Mouse (Mus musculus) activated CD4-positive, CD25-positive, alpha-beta regulatory T cell, adult 4 months (primary cell): ENCODE results near the gene Dgat2. TPM values are rescaled to one million over a fixed set of nuclear protein-coding genes. Genes with fewer than 3 reads are reported as not detected.

Experiments used
- ATAC-seq: one replicate; pipeline ENCODE4 v1.8.0; 2017
- polyA plus RNA-seq, 2 experiments: library from polyadenylated mRNA; unstranded; fragments of 100-300 nt; shearing (Covaris generic); gene quantifications; one replicate each; pipeline ENCODE4 v1.2.1; 2017

Dgat2 gene
- polyA plus RNA-seq, 2 experiments from 2014 or later: 1.0 to 1.3 TPM

DNA sequence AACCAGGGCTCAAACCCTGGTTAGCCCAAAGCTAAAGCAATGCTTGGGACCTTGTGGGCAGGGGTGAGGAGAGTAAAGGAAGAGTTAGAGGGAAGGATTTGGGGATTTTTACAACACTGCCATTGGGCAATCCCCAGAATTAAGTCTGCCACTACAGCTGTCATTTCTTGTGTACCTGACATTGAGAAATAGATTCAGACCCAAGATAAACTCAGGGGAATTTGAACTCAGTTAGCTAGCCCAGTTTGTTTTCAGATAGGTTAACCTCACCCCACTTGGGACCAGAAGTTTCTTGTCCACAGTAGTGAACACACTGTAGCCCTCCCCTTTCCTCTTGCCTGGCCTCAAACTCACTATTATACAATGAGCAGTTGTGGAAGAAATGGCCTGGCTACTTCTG, 8.9 kb upstream of the Dgat2 start:
- ATAC-seq: no peak

DNA sequence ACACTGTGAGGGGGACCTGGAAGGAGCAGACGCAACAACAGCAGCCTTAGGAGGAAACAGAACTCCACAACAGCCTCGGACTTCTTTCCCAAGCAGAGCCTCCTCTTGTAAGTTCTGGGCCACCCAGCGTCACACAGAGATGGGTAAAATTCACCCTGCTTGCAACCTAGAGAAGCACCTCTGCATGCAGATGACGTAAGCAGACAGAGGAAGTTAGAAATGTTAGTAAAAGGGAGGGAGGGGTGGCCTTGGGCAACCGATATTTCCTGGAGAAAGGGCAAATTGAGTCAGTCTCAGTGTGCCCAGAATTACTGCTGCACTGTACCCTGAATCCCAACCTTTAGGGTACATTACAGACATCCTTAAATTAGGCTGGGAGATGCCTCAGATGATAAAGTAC, 7.4 kb upstream of the Dgat2 start:
- peak; percentile 82 for ATAC-seq

DNA sequence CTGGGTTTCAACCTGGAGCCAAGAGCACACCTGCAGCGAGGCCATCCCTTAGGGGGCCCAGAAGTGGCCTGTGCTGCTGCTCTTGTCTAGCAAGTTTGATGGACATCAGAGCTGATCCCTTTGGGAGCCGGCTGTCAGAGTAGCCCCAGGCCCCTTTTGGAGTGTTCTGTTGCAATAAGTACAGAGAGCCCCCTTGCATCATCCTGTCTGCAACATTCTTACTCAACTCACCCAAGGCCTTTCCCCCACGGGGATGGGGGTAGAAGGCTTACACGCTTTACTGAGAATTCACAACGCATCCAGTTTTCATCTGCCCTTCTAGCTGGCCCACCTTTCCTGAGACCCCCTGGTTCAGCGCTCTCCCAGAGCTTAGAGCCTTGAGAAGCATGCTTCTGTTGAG, 6.1 kb upstream of the Dgat2 start:
- ATAC-seq: no peak

DNA sequence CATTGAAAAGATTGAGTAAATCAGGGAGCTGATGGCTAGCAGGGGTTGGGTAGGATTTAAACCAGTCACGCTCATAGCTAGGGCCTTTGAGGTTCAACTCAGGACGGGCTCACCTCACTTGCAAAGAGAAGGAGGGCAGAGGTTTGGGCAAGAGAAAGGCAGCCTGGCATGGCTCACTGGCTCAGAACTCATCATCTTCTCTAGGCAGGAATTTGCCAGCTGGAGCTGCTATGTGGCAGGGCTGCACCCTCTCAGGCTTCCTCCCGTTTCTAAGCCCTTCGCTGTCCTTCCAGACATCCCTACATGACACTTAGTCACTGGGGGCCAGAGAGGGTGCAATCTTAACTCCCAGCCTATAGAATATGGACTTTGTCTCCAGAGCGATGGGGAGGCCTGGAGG, 4.9 kb upstream of the Dgat2 start:
- no peak for ATAC-seq

DNA sequence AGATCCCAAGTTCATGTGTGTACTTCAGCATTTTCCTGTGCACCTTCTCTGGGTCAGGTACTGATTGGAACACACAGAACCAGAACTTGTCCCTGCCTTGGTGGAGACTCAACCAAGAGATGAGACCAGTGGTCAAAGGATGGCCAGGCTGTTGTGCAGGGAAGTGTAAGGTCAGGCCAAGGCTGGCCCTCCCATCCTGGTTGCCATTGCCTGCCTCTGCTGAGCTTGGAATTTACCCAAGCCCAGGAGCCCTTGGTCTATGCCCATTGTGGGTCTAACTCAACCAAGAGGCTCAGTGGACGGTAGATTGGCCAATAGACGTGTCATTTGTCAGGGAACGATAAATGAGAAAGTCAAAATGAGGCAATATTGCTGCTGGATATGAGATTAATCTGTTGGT, 2.9 kb upstream of the Dgat2 start:
- no peak for ATAC-seq

DNA sequence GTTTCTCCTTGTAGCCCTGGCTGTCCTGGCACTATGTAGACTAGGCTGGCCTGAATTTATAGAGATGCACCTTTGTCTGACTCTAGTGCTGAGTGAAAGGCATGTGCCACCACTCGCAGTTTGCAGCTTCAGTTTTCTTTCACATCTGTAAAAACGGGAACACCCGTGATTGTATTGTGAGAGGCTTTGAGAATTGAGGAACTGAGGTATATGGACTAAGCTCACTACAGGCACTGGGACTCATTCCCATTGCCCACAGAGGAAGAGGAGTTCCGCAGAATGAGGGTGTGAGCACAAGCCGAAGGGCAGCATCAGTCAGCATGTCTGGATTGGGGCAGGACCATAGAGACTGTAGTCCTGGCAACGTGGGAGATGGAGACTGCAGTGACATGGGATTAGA, 1.2 kb upstream of the Dgat2 start:
- ATAC-seq: no peak

DNA sequence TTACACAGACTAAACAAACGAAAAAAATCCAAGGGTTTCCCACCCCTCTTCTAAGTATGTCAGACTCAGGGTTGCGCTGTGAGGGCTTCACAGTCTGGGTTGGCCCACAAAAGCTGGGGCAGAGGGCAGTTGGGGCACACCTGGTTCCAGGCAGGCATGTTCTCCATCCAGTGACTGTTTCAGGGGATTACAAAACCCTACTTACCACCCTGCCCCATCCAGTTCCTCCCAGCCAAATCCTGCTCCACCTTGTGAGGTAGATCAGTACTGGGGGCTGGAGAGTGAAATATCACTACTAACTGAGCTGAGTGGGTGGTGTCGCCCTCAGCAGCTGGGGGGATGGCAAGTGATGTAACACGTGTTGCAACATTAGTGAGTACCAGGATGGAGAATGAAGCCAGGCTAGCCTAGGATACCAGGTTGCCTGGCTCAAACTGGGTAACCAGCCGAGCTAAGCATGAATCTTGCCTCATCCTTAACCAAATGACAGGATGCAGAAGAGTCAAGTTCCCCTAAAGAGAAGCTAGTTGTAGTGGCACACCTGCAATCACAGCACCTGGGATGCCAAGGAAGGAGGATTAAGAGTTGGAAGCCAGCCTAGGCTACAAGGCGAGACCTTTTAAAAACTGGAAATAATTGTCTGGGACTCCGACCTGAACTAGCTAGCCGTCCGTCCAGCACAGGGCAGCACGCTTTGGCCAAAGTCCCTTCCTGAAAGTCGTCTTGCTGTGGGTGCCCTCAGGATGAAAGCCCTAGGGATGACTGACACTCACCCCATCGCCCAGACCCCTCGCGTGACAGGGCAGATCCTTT, 694 bp downstream of the Dgat2 start:
- ATAC-seq: no peak

DNA sequence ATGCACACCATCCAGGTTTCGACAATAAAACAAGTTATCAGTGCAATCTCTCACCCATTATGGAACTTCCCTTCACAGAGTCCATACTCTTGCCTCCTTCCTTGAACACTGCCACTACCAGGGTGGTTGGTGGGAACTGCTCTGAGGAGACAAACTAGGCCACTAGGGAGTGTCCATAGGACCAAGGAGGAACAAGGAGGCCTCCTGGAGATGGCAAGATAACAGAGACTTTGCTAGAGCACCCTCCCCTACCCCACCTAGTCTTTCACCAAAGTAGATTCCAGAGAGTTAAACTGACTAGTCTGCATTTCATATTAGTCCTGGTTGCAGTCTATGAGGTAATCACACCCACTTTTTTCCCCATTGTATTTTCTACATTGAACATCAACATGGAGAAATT, 2.4 kb downstream of the Dgat2 start:
- ATAC-seq: no peak

DNA sequence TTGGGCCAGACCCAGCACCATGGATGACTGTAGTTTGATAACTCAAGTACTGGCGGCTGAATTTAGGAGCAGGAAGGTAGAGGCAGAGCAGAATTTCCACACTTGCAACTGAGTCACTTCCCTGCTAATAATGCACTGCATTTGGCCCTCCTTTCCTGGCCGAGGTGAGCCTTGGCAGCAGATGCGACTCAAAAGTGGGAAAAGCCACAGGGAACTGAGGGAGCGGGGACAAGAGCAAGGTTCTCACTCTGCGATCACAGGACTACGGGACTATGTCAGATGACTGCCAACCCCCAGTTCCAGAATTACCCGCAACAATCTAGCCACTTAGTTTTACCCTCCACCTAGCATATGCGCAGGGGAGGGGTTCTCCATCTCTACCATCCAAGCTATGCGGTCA, 3.2 kb downstream of the Dgat2 start:
- no peak for ATAC-seq

DNA sequence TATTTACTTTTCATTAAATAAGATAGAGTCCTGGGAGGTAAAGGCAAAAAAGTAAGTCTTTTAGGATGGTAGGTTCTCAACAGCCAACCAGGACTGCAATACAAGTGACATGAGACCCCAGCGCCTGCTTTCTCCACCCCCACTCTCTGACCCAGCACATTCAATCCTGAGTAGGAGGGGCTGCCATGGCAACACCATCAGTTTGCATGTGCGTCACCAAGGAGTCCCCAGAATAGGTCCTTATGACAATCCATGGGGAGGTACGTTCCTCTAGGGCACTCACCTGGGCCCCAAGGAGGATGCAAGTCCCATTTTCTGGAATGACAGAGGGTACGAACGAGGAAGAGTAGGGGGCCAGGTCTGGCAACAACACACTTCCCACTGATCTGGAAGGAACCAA, 5.1 kb downstream of the Dgat2 start:
- no peak for ATAC-seq

DNA sequence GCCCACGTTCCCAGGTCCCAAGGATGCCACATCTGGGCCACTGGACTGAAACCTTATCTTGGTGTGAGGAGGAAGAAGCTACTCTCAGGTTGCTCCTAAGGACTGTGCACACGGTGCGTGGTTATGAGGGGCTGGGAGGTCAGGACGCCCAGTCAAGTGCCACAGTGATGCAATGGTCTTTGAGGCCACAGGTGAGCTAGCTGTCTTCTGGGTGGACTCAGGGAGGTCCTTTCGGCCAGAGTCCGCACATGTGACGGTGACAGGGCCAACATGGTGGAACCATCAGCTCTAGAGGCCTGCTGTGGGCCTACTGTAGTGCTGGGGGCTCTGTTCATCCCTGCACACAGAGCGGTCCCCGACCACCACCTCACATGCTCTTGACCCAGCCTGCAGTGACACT, 6.9 kb downstream of the Dgat2 start:
- no peak for ATAC-seq

DNA sequence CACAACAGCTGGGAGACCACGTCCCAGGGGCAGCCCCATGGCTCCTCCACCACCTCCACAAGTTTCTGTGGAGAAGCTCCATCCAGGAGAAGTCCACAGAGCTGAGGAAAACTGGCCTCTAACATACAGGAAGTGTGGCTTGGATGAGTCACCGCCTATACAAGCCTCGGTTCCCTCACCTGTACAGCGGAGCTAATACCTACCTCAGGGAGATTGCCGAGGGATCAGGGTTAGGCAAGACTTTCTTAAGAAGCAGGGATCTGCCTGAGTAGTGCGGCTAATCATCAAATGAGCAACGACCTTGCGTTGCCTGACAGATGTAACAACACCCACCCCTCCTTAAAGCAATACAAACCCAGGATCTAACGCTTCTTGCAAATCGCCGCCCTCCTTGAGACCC, 7.4 kb downstream of the Dgat2 start:
- no peak for ATAC-seq

DNA sequence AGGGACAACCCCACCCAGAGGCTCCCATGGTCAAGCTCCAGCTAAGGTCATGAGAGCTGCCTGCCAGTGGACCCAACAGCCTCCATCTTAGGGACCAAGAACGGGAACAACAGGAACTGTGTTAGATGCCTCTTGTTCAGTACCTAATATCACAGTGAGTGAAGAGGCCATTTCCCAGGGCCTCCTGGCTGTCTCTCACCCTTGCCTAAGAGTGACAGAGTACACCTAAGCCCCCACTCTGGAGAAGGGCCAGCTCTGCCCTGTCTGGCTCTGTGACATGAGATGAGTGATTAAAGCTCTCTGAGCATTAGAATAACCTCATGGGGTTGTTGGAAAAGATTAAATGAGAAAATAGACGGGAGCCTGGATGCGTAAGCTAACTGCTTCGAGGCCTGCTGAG, 8.5 kb downstream of the Dgat2 start:
- no peak for ATAC-seq

DNA sequence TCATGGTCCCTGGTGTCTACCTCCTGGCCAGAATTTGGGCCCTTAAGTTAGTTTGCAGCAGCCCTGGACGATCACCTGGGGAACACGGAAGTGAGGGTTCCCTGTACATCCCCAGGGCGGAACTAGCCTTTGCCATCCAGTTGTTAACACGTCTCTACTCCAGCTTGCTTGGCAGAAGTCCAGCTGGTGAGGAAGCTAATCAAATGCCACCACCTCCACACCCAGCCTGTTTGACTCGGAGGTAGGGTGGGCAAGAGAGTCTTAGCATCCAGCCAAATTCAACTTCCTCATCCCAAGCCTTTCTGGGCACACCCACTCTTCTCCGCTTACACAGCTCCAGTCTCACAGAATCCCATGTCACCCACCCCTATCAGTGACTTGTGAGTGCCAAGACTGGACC, 9.6 kb downstream of the Dgat2 start:
- no peak for ATAC-seq

DNA sequence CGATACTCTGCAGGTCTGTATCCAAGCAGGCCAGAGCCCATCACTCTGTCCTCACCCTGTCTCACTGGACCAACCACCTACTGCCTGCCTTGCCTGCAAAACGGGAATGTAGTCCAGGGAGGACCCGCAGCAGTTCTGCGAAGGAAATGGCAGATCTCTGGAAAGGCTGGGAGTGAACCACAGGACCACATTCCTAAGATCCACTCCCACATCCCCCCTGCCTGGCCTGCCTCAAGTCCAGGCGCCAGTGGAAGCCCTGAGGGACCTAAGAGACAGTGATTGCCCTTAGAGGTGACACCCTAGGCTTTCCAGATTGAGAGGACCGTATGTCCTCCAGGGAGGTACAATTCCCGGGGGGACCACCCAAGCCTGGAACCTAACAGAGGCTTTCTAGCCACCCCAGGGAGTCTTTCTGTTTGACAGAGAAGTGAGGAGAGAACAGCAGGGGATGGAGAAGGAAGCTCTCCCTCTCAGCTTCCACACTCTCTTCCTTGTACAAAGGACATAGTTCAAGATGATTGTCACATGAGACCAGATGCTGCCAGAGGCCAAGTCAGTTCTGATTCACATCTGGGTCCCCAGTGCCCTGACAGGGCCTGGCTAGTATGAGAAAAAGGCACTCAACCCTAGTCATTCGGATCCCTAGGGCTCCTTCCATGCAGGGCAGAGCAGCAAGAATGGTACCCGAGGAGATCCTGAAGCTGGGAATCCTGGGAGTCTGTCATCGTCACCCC, 10.6 kb downstream of the Dgat2 start:
- no peak for ATAC-seq

DNA sequence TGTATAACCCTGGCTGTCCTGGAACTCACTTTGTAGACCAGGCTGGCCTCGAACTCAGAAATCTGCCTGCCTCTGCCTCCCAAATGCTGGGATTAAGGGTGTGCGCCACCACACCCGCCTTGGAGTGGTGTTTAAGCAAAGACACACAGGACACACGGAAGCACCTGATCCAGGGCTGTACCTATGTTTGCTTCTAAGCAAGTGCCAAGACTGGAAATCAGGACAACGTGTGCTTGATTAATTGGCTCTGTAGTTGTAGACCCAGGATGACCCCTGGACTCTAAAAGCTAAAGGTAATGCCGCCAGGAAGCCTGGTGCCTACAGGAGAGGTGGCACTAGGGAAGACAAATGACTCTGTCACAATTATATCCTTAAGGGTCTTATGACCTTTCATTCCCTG, 12.0 kb downstream of the Dgat2 start:
- no peak for ATAC-seq

DNA sequence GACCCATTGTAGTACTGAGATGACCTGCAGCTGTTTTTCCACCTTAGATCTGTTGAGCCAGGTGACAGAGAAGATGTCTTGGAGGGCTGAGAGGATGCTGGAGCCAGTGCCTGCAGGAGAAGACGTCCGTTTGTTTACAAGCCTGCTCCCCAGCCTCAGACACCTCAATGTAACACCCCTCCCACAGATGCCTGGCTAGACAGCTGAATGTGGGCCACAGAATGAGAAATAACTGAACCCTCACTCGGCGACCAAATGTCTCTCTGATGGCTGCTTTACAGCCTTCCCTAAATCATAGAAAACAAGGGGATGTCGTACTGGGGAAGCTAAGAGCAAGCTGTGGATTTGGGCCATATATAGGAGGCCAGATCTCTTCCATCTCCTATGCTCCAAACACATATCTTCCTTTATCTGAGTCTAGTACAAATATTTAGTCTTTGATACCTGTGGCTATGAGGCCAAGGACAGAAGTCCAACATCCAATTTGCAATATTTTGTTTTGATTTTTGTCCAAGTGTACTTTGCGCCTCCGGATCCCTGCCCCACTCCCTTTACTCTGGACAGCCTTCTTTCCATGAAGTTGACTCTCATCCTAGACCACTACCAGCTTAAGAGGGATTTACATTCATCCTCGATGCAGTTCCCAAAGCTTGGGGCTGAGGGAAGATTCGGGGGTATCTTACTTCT, 12.7 kb downstream of the Dgat2 start:
- no peak for ATAC-seq

DNA sequence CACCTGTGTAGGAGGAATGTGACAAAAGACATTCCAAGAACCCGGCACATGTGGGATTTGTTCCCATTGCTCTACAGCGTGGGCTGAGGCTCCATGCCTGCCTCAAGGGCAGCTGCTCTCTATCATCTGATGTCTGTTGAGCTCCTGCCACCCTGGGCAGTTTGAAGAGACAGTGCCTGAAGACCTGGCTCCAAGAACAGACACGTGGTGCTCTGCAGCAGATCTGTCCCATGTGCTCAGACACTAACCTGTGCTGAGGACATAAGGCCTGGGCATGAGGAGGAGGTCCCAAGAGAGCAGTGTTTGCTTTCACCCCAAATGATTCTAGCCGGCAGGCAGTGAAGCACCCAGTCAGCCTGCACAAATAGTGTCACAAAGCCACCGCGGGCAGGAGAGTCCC, 13.8 kb downstream of the Dgat2 start:
- no peak for ATAC-seq

DNA sequence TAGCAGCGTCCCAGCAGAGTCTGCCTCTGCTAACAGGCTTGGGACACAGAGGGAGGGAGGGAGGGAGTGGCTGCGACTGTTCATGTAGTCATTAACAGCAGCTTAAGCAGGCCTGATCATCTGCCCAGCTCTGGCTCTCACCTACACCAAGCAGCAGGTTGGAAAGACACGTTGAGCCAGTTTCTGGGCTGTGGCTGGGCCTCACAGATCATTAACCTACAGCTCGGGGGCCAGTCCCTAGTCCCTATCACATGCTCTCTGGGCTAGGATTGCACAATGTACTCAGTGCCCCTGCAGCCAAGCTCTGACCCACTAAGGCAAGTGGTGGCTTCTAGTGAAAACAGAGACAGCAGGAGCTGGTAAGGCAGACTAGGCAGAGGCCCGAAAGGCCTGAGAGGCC, 14.6 kb downstream of the Dgat2 start:
- ATAC-seq: no peak

DNA sequence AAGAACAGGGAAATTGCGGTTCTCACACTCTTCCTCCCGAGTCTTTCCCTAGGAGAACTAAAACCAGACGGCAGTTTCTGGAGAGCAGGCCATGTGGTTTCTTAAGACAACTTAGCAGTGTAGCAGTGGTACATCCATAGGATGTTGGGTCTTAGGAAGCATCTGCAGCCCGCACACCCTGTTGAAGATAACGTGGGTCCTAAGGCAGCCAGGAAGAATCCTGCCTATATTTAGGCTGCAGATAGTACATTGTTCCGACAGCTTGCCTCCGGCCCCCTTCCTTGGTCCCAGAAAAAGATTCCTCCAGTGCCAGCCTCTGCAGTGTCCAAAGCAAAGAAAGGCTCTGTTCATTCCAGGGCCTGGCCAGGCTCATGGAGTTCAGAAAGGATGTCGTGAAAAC, 16.4 kb downstream of the Dgat2 start:
- no peak for ATAC-seq

DNA sequence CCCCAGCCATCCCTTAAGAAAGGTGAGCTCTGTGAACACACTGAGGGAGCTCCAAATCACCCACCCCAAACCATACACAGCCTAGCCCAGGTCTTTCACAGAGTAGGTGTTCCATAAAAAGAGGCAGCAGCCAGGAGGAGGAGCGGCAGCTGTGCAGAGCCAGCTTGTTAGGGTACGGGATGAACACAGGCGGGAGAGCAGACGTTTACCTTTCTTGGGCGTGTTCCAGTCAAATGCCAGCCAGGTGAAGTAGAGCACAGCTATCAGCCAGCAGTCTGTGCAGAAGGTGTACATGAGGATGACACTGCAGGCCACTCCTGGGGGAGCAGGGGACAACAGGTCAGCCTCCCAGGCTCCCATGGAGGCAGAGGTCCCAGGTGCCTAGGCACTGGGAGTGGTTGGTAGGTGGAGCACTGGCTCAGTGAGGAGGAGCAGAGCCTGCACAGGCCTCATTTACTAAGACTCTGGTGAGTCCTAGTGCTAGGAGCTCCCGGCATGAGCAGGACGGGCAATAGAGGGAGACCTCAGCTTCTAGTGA, 17.6 kb downstream of the Dgat2 start:
- no peak for ATAC-seq

DNA sequence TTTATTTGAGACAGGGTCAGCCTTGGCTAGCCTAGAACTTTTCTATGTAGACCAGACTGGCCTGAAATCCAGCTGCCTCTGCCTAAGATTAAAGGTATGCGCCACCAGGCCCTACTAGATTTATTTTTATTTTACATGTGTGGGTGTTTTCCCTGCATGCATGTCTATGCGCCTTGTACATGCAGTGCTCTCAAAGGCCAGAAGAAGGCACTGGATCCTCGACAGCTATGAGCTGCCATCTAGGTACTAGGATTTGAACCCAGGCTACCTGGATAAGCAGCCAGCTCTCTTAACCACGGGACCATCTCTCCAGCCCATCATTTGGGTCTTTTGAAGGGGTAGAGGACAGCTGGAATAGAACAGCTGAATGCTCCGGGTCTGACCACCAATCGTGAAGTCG, 20.1 kb downstream of the Dgat2 start:
- ATAC-seq: no peak

DNA sequence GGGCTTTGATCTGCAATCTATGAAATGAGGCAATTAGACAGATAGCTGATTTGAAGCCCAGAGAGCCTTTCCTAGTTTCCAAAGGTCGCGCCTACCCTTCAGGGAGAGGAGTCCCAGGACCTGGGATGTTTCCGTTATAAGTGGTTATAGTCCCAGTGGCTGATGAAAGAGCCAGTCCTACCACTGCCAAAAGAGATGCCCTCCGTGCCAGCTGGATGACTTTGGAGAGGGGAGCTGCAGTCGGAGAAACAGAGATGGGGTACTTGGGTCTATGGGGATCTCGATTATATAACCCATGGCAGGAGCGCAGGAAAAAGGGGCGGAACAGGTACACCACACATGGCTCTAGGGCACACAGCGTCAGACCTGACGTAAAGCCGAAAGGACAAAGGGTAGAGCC, 20.6 kb downstream of the Dgat2 start:
- no peak for ATAC-seq

DNA sequence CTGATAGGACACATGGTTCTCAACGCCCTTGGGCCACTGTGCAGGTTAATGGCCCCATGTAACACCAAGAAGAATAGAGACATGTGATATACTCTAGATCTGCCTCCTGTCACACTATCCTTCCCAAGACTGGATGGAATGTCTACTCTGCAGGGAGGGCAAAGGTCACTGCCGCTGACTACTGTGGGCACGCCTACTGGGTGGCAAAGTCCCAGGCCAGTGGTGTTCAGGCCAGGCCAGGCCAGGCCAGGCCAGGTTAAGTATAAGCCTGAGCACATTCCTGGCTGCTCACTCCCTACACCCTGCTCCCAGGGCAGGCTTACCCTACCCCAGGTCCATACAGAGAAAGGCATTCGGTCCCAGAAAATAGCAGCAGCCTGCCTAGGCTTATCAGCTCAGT, 21.0 kb downstream of the Dgat2 start:
- ATAC-seq: no peak
